Mouse (Mus musculus) WW6 (cell line): ENCODE results near the gene Cracr2b.
A peak's percentile ranks its signal among the peaks of the same experiment; 100 is the strongest.
"Not testable (repeated sequence)": the region's sequence is repeated elsewhere in the genome, so short reads cannot be mapped to it uniquely, and the experiment has no call there.

Experiments
- DNase-seq: peaks from one replicate; pipeline ENCODE4 v3.0.0-alpha.2; 2013; ENCODE audit warnings: low read depth, low spot score

Cracr2b gene

DNA sequence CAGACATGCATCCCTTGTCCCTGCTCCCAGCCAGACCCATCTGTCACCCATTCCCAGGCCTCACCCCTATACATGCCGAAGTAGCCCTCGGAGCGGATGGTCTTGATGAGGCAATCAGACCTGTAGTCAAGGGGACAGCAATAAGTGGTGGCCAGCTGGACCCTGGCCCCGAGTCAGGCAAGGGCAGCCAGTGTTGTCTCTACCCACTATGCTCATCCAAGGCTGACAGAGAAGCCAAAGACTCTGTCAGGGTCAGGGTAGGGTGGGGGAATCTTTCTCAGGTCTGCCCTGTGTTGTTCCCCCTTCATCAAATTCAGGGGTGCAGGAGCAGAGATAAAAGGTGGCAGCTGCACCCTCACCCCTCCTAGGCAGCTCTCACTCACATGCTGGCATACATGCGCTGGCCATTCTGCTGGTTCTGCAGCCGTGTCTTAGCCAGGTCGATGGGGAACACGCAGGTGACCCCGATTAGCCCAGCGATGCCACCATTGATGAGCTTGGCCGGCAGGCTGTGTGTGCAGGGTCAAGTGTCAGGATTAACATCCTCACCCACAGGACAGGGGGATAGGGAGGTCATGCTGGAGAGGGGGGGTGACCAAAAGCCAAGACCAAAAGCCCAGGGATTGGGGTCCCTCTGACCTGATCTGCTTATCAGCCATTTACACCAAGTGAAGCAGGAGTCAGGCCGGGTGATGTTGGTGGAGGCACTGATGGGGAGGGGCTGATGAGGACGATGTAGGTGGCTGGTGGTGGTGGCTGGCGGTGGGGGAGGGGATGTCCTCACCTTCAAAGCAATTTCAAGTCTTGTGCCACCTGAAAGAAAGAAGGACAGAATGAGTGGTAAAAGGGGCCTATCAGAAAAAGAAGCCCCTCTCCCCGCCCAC, 27.1 kb upstream of the Cracr2b start:
- DNase-seq: no peak

DNA sequence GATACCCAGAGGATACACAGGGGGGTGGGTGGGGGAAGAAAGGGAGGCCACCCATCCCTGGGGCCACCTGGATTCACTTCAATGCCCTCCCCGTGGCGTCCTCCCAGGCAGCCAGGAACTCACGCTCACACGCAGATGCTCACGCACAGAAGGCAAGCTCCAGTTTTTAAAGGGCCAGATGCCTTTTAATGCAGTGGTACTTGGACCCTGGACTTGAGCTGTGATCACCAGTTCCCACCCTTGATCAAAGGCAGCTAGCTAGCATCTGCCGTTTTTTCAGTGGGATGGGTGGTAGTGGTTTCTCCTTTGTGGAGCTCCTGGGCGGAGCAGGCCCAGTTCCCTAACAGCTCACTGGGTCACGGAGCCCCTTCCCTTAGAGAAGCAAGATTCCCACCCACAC, 26.4 kb upstream of the Cracr2b start:
- DNase-seq: no peak

DNA sequence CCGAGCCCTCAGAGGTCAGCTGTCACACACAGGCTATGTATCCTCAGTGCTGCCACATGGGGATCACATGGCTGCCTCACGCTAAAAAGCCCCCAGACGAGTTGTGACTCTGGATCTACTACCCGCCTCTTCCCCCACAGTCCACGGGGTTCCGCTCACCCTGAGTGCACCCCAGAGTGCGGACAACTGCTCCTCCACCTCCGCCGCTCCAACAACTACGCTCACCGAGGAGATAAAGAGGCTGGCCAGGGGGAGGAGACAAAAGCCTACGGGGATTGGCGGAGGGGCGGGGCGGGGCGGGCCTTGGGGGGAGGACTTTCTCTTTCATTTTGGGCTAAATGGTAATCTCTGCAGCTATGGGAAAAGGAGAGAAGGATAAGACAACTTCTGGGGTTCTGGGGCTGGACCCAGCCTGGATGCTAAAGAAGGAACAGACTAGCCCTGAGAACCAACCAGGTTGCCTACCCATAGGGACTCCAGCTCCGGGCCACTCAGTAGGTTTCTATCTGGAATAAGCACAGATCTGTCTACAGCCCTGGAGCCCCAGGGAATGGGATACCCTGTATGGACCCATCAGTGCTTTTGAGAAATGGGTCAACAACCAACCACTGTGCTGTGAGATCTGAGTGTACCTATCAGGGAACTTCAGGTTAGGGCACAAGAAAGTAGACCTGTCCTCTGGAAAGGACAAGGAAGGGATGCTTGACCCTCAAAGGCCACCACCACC, 25.6 kb upstream of the Cracr2b start:
- DNase-seq: no peak

DNA sequence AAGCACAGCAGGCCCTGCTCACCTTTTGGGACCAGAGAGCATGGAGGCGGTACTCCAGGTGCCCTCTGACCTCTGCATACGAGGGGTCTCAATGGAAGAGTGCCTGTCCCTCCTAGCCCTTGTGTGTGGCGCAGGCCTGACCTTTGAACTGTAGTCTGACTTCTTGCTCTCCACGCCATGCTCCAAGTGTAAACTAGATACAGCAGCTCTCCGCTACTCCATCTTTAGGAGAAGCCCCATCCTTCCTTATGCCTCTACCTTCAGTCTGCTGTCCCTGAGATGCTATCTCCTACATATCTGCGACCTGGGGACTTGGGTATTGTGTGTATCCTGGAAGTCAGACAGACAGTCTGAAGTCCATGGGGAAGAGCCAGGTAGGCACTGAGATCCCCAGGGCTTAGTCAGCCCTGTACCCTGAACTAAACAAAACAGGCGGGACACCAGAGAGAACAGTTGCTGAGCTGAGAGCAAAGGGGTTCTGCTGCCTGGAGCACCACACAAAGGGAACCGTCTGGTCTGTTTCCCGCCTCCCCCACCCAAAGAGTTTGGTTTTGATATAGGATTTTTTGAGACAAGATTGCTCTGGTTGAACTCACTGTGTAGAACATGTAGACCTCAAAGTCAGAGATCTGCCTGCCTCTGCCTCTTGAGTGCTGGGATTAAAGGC, 24.9 kb upstream of the Cracr2b start:
- DNase-seq: no peak

DNA sequence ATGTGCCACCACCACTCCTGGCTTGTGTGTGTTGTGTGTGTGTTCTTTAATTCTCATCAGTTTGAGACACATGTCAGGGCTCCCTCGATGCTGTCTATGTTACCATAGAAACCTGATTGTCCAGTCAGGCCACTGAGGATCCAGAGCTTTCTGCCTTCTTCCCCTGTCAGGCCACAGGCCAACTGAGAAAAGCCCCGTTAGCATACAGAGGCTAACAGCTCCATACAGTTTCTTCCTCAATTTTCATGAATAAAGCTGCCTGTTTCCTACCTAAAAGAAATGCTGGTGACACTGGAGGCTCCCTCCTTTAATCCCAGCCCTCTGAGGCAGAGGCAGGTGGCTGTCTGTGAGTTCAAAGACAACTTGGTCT, 24.4 kb upstream of the Cracr2b start:
- DNase-seq: no peak

DNA sequence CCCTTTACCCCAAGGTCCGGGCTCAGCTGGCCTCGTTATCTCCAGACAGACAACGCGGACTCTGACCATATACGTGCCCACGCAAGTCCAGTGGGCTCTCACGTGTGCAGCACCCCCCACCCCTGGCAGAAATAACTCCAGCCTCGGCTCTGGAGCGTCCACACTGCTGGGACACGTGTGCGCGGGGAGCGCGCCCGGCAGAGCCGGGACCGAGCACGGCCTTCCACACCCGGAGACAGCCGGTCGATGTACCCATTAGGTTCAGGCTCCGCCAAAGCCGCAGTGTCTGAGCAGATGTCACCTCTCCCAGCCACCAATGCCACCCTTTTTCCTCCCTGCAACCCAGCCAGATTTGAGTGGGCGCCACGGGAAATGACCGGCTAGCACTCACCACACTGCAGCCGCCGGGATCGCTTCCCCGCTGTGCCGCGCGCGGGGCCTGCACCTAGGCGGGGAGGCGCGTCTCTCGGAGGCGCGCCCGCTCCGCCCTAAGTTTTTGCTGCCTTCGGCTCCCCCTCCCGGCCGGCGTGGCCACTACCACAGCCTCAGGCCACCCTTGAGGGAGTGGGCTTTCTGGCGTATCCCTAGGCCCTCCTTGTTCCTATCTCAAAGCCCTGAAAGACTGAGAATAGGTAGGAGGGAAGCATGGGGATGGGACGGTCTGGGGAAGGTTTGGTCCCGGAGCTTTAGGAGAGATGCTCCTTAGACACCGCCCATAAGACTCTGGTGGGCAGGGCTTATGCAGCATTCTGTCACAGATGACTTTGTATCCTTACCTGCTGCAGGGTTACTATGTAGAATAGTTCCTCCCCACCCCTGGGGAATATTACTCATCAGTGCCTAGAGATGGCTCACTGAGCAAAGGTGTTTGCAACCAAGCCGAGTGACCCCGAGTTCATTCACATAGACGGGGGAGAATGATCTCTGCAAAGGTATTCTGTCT, 23.4 kb upstream of the Cracr2b start, which contains the start of gene Slc25a22:
Slc25a22 (minus strand) TSS at position 715 of the 943 bp plus-strand sequence.
- peak; percentile 73 for DNase-seq

DNA sequence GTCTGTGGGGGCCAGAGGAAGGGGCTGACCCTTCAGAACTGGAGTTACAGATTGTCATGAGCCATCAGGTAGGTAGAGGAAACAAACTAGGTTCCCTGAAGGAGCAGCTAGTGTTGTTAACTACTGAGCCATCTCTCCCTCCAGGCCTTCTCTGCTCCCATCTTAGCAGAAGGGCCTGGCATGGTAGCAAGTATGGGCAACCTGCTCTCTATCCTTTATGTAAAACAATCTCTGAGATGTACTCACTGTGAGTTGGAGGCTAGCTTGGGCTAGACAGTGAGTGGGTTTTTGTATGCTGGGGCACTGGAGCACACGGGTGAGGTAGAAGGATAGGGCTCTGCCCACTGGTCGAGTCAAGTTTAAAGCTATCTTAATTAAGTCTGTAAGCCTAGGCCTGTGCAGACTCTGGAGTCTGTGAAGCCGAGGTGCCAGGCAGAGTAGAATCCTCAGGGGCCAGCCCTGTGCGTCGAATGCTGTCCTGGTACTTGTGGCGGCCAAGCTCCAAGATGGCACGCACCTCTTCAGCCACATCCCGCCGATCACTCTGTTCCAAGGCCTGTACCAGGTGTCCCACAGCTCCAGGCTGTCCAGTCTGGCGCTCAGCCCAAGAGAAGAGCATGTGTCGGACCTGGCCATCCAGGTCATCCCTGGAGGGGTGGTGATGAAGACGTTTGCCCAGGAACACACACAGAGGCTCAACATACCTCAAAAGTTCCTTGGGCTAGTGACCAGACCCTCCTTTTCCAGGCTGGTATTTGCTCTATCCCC, 22.5 kb upstream of the Cracr2b start:
- DNase-seq: no peak

DNA sequence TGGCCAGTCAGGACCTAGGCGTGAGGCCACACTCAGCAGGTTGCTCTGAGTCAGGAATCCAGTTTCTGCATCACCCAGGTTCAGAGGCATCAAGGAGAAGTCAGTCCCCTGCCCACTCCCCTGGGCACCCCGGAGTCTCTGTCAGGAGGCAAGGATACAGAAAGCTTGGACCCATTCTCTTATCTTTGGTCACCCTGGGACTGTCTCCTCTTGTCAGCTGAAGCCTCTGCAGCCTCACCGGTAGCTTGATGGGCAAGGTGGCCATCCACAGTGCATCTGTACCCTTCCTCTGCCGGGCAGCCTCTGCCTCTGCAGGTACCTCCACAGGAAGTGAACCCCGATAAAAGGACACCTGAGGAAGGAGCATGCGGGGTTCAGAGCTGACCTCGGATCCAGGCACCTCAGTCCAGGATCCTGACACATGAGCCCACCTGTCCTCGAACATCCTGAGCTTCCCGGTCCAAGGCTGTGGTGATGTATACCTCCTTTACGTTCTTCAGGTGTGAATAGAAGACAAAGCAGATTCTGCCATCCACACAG, 21.7 kb upstream of the Cracr2b start:
- DNase-seq: no peak

DNA sequence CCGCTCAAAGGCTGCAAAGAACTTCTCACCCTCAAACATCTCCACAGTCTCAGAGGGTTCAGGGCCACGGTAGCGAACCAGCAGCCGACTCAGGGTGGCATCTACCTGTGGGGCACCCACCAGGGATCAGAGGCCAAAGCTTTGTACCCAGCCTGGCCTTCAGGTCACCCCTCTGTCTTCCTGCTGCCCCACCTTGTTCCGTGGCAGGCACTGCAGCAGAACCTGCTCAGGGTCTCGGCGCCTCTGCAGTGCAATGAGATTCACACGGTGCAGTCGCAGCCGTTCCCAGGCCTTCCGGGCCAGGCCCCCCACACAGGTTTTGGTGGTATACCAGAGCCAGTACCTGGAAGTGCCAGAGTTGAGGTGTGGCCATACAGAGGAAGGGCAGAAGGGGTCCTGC, 21.1 kb upstream of the Cracr2b start:
- no peak for DNase-seq

DNA sequence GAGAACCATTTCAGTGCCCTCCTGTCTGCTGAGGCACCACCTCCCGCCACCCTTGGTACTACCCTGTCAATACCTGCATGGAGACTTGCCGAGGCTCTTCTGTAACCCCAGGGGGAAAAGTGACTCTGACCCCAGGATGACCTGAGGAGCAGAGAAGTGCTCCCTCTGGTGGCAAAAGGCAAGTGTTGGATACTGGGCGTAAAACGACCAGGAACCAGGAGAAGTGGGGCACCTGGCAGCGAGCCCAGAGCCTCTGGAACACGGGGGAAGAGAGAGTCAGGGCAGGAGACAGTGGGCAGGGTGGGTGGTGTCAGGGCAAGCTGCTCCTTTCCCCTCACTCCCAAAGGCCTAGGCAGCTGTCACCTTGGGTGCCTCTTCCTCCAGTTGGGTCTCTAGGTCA, 20.3 kb upstream of the Cracr2b start:
- no peak for DNase-seq

DNA sequence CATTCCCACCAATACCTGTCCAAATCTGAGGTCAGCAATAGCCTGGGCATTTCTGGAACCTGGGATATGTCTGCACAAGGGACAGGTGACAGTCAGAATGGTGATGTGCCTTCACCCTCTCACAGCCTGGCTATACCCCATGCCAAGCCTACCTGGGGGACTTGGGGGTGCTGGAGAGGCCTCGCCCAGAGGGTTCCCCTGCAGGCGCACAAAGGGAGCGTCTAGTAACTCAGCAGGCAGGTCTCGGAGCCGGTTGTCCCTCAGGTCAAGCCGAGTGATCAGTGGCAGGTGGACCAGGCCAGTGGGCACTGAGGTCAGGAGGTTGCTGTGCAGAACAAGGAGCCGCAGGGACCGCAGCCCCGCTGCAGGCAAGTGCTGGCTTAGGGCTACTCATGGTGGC, 19.4 kb upstream of the Cracr2b start:
- no peak for DNase-seq

DNA sequence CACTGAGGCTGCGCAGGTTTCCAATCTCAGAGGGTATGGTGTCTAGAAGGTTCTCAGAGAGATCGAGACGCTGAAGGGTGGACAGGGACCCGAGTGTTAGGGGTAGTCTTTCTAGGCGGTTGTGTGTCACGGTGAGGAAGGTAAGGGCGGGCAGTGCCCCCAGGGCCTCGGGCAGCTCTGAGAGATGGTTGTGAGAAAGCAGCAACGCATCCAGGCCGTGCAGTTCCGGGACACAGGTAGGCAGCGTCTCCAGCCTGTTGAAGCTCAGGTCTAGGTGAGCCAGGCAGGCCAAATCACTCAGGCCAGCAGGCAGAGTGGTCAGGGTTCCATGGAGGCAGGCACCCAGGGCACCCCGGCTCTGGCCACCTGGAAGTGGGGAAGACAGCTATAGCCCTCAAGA, 18.7 kb upstream of the Cracr2b start:
- no peak for DNase-seq

DNA sequence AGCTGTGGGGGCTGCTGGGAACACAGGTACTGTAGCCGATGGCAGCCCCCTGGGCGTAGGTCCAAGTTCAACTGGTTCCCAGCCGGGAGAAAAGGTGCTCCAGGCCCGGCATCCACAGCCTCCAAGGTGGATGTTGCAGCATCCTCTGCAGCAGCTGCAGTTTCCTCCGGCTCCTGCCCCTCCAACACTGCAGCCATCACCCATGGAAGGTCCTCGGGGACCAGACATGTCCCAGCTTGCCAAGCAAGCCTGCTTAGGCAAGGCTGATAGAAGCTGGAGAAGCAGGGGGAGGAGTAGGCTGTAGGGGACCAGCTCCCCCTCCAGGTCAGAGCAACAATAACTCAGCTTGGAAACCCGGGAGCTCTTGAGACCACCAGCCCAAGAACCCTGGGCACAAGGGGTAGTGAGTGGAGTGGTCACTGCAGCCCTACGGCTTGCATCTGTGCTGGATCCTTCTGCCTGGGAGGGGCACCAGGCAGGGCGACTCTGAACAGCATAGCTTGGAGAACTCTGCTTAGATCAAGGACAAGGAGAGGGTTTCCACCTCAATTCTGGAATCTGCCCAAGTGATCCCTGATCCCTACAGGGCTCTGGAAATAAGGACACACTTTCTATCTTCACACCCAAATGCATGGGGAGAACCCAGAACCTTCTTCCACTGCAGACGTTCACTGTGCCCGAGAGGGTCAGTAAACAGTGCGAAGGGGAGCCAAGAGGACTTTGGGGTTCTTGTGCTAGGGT, 17.6 kb upstream of the Cracr2b start:
- no peak for DNase-seq

DNA sequence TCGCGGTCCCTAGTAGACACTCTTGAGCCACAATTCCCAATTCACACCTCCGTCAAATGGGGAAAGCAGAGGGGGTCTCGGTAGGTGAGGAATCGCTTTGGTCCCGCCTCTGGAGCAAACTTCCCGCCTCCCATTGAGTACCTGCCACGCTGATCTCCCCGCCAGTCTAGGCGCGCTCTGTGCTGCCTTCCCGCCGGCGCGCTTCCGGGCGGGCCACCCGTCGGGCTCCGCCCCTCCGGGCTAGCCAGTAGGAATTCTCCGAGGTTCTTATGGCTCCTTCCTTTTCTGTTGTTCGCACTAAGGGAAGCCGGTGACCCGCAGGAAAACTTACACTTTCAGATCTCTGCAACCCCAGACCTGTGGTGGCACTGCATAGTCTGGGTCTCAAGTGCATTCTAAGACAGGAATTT, 17.1 kb upstream of the Cracr2b start, which contains the start of gene Pidd1:
Pidd1 (minus strand) TSS at position 198 of the 410 bp plus-strand sequence.
- no peak for DNase-seq

DNA sequence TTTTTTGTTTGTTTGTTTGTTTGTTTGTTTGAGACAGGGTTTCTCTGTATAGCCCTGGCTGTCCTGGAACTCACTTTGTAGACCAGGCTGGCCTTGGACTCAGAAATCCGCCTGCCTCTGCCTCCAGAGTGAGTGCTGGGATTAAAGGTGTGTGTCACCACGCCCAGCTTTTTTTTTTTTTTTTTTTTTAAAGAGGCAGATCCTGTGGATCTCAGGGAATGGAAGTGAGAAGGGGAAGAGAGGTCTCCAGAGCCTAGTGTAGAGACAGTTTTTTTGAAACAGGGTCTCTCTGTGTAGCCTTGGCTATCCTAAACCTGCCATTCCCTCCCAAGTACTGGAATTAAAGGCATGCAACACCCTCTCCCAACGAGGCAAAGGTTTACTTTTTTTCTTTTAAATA, 14.5 kb upstream of the Cracr2b start:
- DNase-seq: not testable (repeated sequence)

DNA sequence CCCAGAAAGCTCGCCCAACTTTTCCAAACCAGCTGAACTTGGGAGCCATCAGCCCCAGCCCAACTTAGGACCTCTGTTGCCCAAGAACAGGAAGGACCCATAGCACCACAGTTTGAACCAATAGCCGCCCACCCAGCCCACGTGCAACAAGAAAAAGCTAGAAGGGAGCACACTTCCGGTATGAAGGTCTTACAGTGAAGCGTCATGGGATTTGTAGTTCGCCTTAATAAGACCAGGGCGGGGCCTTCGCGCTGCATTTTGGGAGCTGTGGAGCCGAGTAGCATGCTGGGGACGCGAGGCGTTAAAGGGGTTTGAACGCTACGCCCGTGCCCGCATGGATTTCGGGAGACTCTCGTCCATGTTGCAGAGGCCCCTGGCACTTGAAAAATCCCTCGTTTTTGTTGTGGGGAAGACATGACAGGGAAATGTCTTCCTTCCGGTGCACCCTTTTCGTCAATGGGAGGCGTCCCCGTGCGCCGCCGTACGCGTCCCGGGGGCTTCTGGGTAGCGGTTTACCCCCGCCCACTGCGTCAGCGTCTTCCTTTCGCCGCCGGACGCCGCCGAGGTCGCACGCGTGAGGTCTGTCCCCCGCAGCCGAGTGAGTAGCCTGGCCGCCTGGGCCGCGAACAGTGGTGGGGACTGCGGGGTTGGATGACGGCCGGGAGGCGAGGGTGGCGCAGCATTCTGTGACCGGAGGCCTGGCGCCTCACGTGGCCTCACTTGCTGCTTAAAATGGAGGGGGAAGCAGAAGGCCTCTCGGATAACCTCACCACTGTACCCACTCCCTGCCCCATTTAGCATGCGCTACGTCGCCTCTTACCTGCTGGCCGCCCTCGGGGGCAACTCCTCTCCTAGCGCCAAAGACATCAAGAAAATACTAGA, 13.5 kb upstream of the Cracr2b start, which contains the start of gene Rplp2:
Rplp2 (plus strand) TSS at position 261 of the 882 bp plus-strand sequence.
- DNase-seq: peak; percentile 84

DNA sequence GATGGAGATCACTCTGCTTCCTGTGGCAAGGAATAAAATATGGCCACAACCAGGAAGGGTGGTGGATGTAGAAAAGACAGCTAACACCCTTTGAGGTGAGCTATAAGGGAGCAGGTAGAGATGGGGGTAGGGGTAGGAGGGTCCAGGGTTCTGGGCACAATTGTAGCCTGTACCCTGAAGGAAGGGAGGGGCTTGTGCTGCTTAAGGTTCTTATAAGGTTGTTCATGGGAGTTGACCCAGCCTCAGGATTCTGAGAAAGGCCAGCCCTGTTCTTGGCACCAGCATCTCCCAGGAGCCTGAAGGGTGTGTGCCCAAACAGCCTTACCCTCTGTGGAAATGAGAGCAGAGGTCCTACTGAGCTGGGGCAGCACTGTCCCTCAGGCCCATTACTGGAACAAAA, 9.0 kb upstream of the Cracr2b start:
- DNase-seq: no peak

DNA sequence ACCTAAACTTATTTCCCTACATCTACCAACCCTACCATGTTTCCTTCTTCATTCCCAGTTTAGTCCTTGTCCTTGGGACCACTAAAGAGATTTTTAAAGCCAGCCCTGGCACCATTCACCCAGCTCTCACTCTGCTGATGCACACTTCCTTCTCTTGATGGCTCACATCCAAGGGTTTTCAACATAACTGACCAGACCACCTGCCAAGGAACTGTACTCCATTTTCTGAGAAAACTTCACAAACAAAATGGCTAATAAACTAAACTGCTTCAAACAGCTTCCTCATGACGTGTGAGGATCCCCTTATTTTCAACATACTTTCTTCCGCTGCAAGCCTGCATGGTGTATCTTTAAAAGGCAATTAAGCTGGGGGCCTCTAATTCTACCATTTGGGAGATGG, 7.3 kb upstream of the Cracr2b start:
- no peak for DNase-seq
